Mouse (Mus musculus): ENCODE measurements around the gene Cdkl2.

Gene Cdkl2

DNA sequence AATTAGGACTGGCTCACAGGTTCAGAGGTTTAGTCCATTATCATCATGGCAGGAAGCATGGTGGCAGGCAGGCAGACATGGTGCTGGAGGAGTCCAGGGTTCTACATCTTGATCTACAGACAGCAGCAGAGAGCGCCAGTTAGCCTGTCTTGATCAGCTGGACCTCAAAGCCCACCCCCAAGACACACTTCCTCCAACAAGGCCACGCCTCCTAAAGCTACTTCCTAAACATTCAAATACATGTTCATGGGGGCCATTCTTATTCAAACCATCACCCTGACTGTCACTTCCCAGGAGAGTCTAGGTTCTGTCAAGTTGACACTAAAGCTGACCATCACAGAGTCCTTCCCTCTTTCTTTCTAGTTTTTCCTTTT is 66.3 kb downstream of the Cdkl2 start:
- TF ChIP-seq GATA4 (IDR thresholded peaks at IDR 0.05; ENCODE audit: insufficient replicate concordance, low read length): no peak

DNA sequence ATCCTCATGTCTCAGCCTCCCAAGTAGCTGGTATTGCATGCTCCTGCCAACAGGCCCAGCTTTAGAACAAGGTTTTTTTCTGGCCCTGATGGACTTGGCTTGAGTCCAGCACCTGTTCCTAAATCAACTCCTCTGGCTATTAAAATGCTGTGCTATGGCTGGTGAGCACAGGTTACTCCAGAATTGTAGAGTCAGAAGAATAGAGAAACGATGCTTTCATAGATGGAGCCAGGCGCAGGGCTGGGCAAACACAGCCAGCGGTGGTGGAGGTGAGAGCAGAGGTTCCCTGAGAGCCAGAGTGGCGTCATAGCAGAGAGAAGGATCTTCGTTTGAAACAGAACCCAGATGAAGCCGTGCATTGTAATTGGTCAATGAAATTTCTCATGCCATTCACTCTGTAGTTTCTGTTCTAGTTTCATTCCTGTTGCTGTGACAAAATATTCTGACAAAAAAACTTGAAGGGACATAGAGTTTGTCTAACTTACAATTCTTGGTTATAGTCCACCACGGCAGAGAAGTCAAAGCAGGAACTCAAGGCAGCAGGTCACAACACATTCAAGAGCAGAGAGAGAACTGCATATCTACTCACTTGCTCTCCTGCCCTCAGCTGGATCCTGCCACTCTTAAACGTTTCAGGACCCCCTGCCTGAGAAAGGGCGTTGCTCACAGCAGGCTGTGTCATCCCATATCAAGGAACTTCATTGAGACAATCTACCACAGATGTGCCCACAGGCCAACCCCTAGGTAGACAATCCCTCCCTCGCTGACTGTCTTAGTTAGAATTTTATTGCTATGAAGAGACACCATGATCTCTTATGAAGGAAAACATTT is 66.9 kb downstream of the Cdkl2 start:
- TF ChIP-seq GATA4 (IDR thresholded peaks at IDR 0.05; ENCODE audit: insufficient replicate concordance, low read length): no peak

DNA sequence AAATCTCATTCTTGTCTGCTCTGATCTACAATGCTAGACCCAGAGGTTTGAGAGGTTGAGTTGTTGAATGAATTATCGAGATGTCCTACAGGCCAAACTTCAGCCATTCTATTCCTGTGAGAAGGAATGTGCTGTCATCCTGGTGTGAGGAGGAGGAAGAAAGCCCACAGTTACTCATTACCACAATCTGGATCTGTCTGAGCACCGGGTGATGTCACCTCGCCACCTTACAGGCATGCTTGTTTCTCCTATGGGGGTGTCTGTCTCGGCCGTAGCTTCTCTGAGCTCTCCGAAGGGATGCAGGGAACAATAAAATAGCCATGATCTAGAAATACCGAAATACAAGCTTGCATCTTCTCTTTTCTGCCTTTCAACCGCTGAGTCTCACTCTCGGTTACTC is 67.9 kb downstream of the Cdkl2 start:
- no peak for TF ChIP-seq GATA4 (IDR thresholded peaks at IDR 0.05; ENCODE audit: insufficient replicate concordance, low read length)

DNA sequence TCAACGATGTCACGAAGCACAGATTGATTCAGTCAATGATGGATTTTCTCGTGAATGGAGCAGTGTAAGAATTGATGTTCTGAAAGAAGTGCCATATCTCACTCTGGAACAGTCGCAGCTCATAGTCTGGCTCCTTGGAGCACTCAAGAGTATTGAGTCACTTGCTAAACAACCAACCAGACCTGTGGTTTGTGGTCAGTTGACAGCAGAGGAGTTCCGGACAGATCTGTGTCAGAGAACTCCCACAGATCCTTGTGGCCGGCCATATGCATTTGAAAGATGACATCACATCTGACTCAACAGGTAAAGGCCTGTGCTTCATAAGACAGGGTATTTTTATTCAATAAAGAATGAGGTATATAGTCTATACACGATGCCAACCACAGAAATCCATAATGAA is 69.7 kb downstream of the Cdkl2 start:
- TF ChIP-seq GATA4 (IDR thresholded peaks at IDR 0.05; ENCODE audit: insufficient replicate concordance, low read length): no peak

DNA sequence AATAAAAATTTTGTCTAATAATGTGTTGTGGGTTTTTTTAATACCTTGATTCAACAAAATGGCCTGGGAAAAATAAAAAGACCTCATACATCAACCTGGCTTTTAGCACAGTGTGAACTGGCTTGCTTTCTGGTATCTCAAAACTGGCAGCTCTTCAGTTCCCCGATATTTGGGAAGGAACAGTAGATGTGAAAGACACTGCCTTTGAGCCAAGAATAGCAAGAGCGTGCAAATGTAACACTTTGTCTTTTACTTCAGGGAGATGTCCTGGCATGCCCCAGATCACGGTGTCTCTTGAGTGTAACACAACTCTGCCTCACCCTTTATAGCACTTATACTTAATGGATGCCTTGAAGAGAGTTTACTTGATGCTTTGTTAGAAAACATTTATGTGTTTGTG is 71.6 kb downstream of the Cdkl2 start:
- TF ChIP-seq GATA4 (IDR thresholded peaks at IDR 0.05; ENCODE audit: insufficient replicate concordance, low read length): no peak

DNA sequence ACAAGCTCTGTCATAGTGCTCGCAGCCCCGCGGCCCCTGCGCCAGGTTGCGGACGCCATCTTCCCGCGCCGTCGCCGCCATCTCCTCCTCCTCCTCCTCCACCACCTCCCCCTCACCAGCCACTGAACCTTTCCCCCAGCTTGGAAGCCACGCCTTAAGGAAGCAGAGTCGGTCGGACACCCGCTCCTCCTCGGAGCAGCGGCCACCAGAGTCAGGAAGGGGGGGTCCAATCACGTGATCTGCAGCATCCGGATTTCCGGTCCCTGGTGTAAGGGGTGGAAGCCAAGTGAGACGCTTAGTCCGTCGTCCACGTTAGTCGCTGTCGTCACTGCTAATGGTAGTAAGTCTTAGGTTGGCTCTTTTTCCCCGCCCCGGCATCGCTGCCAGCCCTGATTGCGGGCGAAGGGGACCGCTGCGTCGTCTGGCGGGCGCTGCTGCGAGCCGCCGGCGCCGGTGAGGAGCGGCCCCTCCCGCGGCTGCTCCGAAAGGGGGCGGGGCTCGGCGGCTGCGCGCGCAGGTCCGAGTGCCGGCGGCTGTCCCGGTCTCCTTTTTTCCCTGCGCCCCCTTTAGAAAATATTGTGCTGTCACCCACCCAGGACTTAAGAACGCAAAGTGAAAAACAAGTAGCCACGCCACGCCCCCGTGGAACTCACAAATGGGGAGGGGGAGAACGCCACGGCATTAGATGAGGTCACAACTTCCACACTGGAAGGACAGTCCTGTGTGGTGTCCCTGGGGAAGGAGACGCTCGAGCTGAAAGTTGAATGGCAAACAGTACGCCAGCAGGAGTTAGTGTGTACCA is 80.8 kb downstream of the Cdkl2 start, which contains the start of gene Rchy1:
Rchy1 (minus strand) TSS at position 430 of the 802 bp plus-strand sequence.
- peak; percentile 20; the same call in 1 of the 2 replicates for TF ChIP-seq GATA4 (IDR thresholded peaks at IDR 0.05; ENCODE audit: insufficient replicate concordance, low read length)

DNA sequence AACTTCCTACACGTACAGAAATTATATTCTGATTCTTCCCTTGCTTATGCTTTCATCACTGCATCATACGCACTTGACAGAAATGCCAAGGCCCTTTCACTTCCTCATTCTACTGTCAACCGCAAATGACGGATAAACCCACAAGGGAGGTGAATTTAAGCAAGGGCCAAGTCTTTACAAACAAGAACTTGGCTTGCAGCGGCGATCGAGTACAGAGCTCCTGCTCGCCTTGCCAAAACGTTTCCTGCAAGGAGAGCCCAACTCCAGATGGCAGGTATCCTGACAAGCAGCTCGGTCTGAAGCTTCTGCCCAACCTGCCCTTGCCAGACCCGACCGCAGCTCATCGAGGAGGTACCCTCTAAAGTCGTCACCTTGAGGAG is 81.4 kb downstream of the Cdkl2 start:
- no peak for TF ChIP-seq GATA4 (IDR thresholded peaks at IDR 0.05; ENCODE audit: insufficient replicate concordance, low read length)

DNA sequence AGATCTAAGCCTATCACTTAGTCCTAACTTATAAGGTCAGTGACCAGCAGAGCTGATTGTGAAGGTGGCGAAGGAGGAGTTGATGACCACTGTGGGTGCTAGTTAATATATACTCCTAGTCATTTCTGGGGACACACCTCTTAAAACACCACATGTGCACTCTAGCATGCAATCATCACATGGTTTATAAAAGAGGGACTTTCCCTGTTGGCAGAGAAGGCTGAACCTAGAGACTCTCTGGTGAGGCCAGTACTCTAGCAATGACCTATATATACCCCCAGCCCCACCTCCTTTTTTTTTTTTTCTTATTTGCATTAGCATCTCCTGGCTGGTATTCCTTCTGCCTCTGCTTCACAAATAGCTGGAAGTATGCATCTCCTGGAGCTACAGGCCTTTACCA is 82.3 kb downstream of the Cdkl2 start:
- TF ChIP-seq GATA4 (IDR thresholded peaks at IDR 0.05; ENCODE audit: insufficient replicate concordance, low read length): no peak

DNA sequence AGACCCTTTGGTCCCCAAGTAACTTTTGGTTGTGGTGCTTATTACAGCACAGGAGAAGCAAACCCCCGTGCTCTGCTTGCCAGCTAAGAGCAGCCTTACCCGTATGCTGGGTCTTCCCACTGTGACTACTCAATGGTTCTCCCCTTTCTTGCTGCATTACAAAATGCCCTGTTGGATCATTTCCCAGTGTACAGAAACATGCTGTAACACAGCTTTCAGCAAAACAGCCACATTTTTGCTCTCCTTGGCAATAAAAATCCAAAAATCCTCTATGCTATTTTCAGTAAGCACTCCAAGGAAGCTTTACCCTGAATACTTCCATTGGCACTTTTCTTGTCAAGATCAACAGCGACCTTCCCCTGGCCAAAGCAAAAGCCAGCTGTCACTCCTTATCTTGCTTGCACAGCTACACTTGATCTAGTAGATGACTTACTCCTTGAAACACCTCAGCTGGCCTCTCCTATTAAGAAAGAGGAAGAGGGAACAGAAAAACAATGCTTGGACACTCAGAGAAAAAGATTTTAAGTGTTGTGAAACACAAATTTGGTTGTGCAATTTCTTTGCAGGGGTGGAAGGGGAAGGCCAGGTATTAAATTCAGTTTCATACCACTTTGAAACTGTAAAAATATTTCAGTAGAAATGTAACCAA is 83.0 kb downstream of the Cdkl2 start:
- TF ChIP-seq GATA4 (IDR thresholded peaks at IDR 0.05; ENCODE audit: insufficient replicate concordance, low read length): no peak

DNA sequence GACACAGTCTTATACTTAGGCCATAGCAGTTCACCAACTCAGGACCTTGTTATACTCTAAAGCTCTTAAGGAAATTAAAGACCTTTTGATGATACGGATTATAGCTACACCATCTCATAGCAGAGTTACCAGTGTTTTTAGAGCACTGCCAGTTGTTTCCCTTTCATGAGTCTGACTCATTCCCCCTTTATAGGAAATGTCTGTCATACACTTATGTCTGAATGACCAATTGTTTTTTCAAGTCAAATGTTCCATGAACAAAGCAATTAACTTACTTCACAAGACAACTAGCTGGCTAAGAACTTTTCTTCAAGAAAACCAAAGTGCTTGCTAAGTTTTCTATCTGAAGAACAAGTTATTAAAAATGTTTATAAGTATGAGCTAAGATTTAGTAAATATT is 83.7 kb downstream of the Cdkl2 start:
- TF ChIP-seq GATA4 (IDR thresholded peaks at IDR 0.05; ENCODE audit: insufficient replicate concordance, low read length): no peak

DNA sequence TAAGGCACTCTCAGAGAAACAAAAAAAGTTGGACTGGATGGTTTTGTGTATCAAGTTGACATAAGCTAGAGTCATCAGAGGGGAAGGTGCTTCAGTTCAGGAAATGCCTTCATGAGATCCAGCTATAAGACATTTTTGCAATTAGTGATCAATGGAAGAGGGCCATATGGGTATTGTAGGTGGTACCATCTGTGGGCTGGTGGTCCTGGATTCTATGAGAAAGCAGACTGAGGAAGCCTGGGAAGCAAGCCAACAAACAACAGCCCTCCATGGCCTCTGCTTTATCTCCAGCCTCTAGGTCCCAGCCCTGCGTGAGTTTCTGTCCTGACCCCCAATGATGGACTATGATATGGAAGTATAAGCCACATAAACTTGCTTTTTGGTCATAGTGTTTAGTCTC is 84.6 kb downstream of the Cdkl2 start:
- no peak for TF ChIP-seq GATA4 (IDR thresholded peaks at IDR 0.05; ENCODE audit: insufficient replicate concordance, low read length)

DNA sequence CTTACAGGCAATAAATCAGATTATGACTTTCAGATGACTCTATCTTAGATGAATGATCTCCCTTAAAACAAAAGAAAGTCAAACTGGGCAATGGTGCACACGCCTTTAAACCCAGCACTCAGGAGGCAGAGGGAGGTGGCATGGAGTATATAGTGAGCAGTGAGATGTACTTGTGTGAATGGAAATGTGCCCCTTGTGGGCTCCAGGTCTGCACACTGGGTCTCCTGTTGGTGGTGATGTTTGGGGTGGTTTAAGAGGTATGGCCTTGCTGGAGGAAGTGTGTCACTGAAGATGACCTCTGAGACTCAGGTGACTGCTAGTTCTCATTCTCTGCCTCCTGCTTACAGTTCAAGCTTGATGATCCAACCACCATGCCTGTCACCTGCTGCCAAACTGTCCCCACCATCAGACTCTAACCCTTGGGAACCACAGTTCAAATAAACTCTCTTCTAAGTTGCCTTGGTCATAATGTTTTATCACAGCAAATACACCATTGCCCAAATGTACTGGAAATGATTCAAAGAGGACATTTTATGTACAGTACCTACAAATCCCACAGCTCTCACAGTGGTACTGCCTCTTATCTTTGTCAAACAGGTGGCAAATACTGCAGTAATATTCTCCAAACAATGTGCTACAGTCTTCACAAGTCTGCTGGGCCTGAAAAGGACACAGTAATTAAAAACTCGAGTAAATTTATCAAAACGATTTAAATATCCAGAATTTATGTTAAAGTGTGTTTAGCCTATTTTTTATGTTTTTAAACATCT is 86.5 kb downstream of the Cdkl2 start:
- TF ChIP-seq GATA4 (IDR thresholded peaks at IDR 0.05; ENCODE audit: insufficient replicate concordance, low read length): no peak

Measured in liver, adult (tissue).